Mouse (Mus musculus) adrenal gland, adult 2 months (tissue): ENCODE results near the gene Olfr1161. TPM values are rescaled to one million over a fixed set of nuclear protein-coding genes. Genes with fewer than 3 reads are reported as not detected.
"Not testable (repeated sequence)": the region's sequence is repeated elsewhere in the genome, so short reads cannot be mapped to it uniquely, and the experiment has no call there.

ENCODE experiments used
- DNase-seq: peaks from one replicate; pipeline ENCODE4 v3.0.0; 2021
- long read RNA-seq: library from polyadenylated mRNA; stranded (forward); transcript quantifications from one replicate; pipeline ENCODE4 v2.0.0, GENCODE M21; 2021
- polyA plus RNA-seq: library from polyadenylated mRNA; depleted of rRNA; stranded (reverse); fragments of >200 nt; gene quantifications from 2 replicates; pipeline ENCODE4 v1.2.3, GENCODE M21; 2012; rRNA removed
- total RNA-seq, 2 experiments: library from RNA; stranded (reverse); gene quantifications; 2 replicates each; pipeline ENCODE4 v1.2.3; 2021

Gene Olfr1161
- total RNA-seq, result not detected
- not detected in 2 replicates for polyA plus RNA-seq
- long read RNA-seq, result 0 reads

DNA sequence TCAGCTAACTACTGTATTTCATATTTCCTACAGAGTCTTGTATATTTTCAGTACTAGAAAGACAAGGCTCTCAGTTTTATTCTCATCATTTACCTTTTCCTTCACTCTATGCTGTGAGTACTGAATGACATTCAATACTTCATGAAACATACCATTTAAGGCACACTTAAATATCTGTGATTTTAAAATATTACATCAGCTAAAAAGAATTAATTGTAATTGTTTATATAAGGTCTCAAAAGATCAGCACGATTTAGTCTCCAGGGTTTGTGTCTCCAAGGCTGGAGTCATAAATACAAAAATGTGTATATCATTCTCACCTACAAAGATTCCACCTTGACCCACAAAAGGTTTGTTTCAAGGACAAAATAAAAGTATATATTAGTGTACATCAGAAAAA lies at the start of gene Olfr1161:
Gene Olfr1161 (plus strand): TSS at position 301 of the 400 bp plus-strand sequence.
- not testable (repeated sequence) for DNase-seq

GRCm38 (mm10) chr2:87974563-87974962 lies 48.0 kb upstream of the Olfr1161 start, which contains the start of gene Olfr74:
Gene Olfr74, minus strand, starts transcription at chr2:87974663.
- DNase-seq, result no peak

DNA sequence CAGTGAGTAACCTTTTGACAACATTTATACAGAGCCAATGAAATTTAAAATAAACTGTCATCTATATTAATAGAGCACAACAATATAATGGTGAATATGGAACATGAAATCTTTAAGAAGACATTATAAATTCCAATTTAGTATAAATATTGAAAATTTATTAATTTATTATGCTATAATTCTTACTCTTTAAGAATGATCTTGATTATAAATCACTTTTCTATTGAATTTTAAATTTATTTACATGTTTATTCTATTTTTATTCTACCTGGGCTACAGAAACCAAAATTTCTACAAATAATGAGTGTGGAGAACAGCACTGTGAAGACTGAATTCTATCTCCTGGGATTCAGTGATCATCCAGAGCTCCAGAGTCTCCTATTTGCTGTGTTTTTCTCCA lies 32.8 kb upstream of the Olfr1161 start, which contains the start of gene Olfr1158:
Gene Olfr1158 (plus strand): TSS at position 301 of the 400 bp plus-strand sequence.
- DNase-seq, result no peak

GRCm38 (mm10) chr2:88007515-88008318 lies 14.9 kb upstream of the Olfr1161 start, which contains the start of gene Olfr1160:
Gene Olfr1160, minus strand, starts transcription at chr2:88008268.
- no peak for DNase-seq

DNA sequence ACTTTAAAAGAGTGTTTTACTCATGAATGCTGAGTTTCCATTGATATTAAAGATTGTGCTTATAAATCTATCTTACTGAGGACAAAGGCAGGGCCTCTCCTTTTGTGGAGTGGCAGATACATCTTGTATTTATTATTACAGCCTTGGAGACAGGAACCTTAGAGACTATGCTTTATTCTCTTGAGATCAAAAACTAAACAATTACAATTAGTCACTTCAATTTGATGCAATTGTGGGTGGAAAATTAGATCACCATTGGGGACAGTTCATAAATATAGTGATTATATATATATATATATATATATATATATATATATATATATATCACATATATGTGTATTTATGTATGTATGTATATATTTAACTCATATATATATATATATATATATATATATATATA lies 15.0 kb downstream of the Olfr1161 start, which contains the start of gene Olfr73:
Gene Olfr73 (minus strand): TSS at position 101 of the 400 bp plus-strand sequence.
- no peak for DNase-seq

DNA sequence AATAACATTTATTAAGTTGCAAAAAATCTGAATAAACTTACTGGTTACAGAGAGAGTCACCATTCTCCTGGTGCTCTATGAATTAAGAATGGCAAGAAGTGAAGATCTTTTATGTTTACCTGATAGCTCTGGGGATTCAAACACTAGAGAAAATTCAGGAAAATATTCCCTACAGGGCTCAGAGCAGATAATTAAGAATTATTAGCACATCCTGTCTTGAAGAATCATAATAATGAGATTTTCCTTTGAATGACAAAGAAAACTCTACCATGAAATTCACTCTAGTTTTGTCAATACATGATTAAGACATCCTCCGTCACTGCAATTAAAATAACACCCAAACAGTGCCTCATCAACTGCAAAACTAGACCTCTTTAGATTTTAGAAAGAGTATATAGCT lies 28.5 kb downstream of the Olfr1161 start, which contains the start of gene Olfr1162:
Gene Olfr1162 (minus strand): TSS at position 101 of the 400 bp plus-strand sequence.
- no peak for DNase-seq

DNA sequence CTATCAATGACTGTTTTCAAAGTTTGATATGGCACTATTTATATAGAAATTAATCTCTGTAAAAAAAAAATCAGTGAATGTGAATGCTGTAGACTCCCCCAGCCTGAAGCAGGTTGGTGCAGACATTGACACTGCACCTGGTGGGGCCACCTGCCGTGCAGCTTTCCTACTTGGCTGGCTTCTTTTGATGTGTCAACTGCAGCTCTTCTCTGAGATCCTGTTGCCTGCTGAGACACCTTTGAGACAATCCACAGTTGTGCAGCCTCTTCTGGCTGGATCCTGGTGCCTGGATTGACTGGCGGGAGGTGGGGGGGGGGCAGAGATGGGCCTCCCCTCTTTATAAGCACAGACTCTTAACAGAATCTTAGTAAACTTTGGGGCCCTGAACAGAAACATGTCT lies 41.0 kb downstream of the Olfr1161 start:
- no peak for DNase-seq

DNA sequence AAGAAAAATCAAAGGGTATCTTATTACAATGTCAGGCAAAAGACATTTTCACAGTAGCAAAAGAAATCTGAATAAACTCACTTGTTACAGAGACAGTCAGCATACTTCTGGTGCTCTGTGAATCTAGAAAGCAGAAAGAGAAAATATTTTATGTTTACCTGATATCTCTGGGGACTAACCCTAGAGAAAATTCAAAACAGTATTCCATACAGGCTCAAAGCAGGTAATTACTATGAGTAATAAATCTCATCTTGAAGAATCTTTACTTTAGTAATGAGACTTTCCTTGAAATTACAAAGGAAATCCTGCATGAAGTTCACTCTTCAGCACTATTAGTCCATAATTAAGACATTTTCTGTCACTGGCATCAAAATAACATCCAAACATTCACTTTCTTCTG lies 49.2 kb downstream of the Olfr1161 start, which contains the start of gene Olfr1163:
Gene Olfr1163 (minus strand): TSS at position 101 of the 400 bp plus-strand sequence.
- DNase-seq, result no peak

Other genes starting within 250 kb of the Olfr1161 start
- not detected for gene Olfr152, start 243.3 kb upstream of the Olfr1161 start, total RNA-seq
- gene Olfr152, start 243.3 kb upstream of the Olfr1161 start, polyA plus RNA-seq, result not detected in 2 replicates
- not detected for gene Olfr1143, start 222.2 kb upstream of the Olfr1161 start, total RNA-seq
- gene Olfr1143, start 222.2 kb upstream of the Olfr1161 start, polyA plus RNA-seq, result not detected in 2 replicates
- not detected for gene Olfr1145, start 213.0 kb upstream of the Olfr1161 start, total RNA-seq
- gene Olfr1145, start 213.0 kb upstream of the Olfr1161 start, polyA plus RNA-seq, result not detected in 2 replicates
- not detected for gene Olfr1148, start 192.2 kb upstream of the Olfr1161 start, total RNA-seq
- gene Olfr1148, start 192.2 kb upstream of the Olfr1161 start, polyA plus RNA-seq, result not detected in 2 replicates
- not detected for gene Olfr1150-ps1, start 178.8 kb upstream of the Olfr1161 start, total RNA-seq
- not detected in 2 replicates for gene Olfr1150-ps1, start 178.8 kb upstream of the Olfr1161 start, polyA plus RNA-seq
- not detected for gene Olfr1151, start 166.9 kb upstream of the Olfr1161 start, total RNA-seq
- not detected in 2 replicates for gene Olfr1151, start 166.9 kb upstream of the Olfr1161 start, polyA plus RNA-seq
- not detected for gene Olfr1152, start 156.3 kb upstream of the Olfr1161 start, total RNA-seq
- gene Olfr1152, start 156.3 kb upstream of the Olfr1161 start, polyA plus RNA-seq, result not detected in 2 replicates
- not detected for gene Olfr1153, start 127.8 kb upstream of the Olfr1161 start, total RNA-seq
- gene Olfr1153, start 127.8 kb upstream of the Olfr1161 start, polyA plus RNA-seq, result not detected in 2 replicates
- not detected for gene Olfr1154, start 117.6 kb upstream of the Olfr1161 start, total RNA-seq
- gene Olfr1154, start 117.6 kb upstream of the Olfr1161 start, polyA plus RNA-seq, result not detected in 2 replicates
- not detected for gene Olfr1155, start 77.6 kb upstream of the Olfr1161 start, total RNA-seq
- gene Olfr1155, start 77.6 kb upstream of the Olfr1161 start, polyA plus RNA-seq, result not detected in 2 replicates
- gene Olfr1156, start 69.7 kb upstream of the Olfr1161 start, total RNA-seq, result not detected
- not detected in 2 replicates for gene Olfr1156, start 69.7 kb upstream of the Olfr1161 start, polyA plus RNA-seq
- not detected for gene Olfr1157, start 54.5 kb upstream of the Olfr1161 start, total RNA-seq
- gene Olfr1157, start 54.5 kb upstream of the Olfr1161 start, polyA plus RNA-seq, result not detected in 2 replicates
- gene Olfr74, start 48.1 kb upstream of the Olfr1161 start, total RNA-seq, result not detected
- gene Olfr74, start 48.1 kb upstream of the Olfr1161 start, polyA plus RNA-seq, result not detected in 2 replicates
- gene Olfr1158, start 32.7 kb upstream of the Olfr1161 start, total RNA-seq, result not detected
- gene Olfr1158, start 32.7 kb upstream of the Olfr1161 start, polyA plus RNA-seq, result not detected in 2 replicates
- gene Olfr1160, start 14.5 kb upstream of the Olfr1161 start, total RNA-seq, result not detected
- not detected in 2 replicates for gene Olfr1160, start 14.5 kb upstream of the Olfr1161 start, polyA plus RNA-seq
- not detected for gene Olfr73, start 14.9 kb downstream of the Olfr1161 start, total RNA-seq
- not detected in 2 replicates for gene Olfr73, start 14.9 kb downstream of the Olfr1161 start, polyA plus RNA-seq
- gene Olfr1162, start 28.4 kb downstream of the Olfr1161 start, total RNA-seq, result not detected
- gene Olfr1162, start 28.4 kb downstream of the Olfr1161 start, polyA plus RNA-seq, result not detected in 2 replicates
- not detected for gene Olfr1163, start 49.1 kb downstream of the Olfr1161 start, total RNA-seq
- gene Olfr1163, start 49.1 kb downstream of the Olfr1161 start, polyA plus RNA-seq, result not detected in 2 replicates
- not detected for gene Olfr1164, start 71.2 kb downstream of the Olfr1161 start, total RNA-seq
- gene Olfr1164, start 71.2 kb downstream of the Olfr1161 start, polyA plus RNA-seq, result not detected in 2 replicates
- not detected for gene Olfr1166, start 105.5 kb downstream of the Olfr1161 start, total RNA-seq
- not detected in 2 replicates for gene Olfr1166, start 105.5 kb downstream of the Olfr1161 start, polyA plus RNA-seq
- gene Olfr1167, start 132.4 kb downstream of the Olfr1161 start, total RNA-seq, result not detected
- not detected in 2 replicates for gene Olfr1167, start 132.4 kb downstream of the Olfr1161 start, polyA plus RNA-seq
- not detected for gene Olfr1168, start 159.1 kb downstream of the Olfr1161 start, total RNA-seq
- gene Olfr1168, start 159.1 kb downstream of the Olfr1161 start, polyA plus RNA-seq, result not detected in 2 replicates
- gene Olfr1170, start 205.6 kb downstream of the Olfr1161 start, total RNA-seq, result not detected
- gene Olfr1170, start 205.6 kb downstream of the Olfr1161 start, polyA plus RNA-seq, result not detected in 2 replicates